Mouse (Mus musculus) granulocyte monocyte progenitor cell, adult 5-6 weeks (primary cell): ENCODE data around the gene Pbx2. TPM values are rescaled to one million over a fixed set of nuclear protein-coding genes. Genes with fewer than 3 reads are reported as not detected.

Experiments used
- ATAC-seq: replicated peaks from 2 replicates; pipeline ENCODE4 v1.8.0; 2016; ENCODE audit warnings: mild to moderate bottlenecking, moderate TSS enrichment, inconsistent platforms; ENCODE audit not compliant: poor library complexity, severe bottlenecking
- total RNA-seq, 2 experiments: library from RNA; stranded (forward) in 1 of 2; stranded (reverse) in 1 of 2; fragments of 200-712, 200-1000 nt in 1 of 2; fragments of >200 nt in 1 of 2; fragmentation: Nextera tagmentation in 1 of 2; gene quantifications; 2 replicates each; pipeline ENCODE4 v1.2.3; 2014 to 2017

Pbx2 gene
- total RNA-seq, 2 experiments from 2014 or later, result 21.1 to 34.4 TPM

DNA sequence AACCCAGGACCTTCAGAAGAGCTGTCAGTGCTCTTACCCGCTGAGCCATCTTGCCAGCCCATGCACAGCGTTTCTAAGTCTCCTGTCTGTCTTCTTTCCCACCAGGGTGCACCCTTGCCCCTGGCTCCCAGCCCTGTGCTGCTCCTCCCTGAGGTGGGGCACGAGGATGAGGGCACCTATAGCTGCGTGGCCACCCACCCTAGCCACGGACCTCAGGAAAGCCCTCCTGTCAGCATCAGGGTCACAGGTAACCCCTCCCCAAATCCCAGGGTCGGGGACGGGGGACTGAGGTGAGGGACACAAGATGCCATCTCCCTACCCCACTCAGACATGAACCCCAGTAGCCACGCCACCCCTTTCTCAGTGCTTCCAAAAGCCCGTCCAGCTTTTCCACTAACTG, 8.8 kb downstream of the Pbx2 start:
- no peak for ATAC-seq

DNA sequence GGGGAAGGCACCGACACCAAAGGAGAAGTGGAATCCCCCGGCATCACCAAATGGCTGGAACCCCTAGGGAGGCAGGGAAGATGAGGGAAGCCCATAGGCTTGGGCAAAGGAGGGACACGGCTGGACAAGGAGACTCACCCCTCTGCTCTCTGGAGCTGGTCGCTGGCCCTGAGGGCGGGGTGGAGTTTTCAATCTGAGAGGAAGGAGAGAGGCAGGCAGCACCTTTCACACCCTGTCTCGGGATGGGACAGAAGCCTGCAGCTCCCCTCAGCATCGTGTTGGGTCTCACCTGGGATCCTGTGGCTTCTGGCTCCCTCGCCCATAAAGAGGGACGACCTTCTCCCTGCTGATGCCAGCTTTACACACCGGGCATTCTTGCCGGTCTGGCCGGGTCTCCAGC, 10.7 kb downstream of the Pbx2 start:
- ATAC-seq, result no peak

DNA sequence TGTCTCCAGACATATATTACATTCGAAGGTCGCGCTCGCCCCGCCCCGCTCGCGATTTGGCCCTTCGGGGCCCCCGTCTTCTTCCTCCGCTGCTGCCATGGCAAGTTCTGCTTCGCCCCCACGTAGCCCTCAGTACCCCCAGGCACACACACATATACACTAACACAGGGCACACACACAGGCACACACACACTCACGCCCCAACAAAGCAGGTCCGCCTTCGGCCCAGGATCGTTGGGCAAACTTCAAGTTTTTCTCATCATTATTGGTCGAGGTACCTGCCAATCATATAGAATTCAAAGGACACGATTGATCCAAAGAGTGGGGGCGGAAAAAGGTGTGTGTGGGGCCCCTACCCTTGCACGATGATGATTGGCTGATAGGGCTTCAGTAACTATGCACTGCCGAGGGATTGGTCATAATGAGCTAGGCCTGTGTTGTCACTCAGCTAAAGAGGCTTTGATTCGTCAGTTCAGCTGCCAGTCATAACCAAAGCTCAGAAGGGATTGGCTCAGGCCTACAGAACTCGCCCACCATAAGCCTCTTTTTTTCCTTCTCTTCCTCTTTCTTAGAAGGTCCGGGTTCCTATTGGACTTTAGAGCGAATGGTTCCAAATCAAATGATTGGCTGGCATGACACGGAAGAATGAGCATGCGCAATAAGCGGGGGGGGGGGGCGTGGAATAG, 12.5 kb downstream of the Pbx2 start, which contains the start of gene Rnf5:
Gene Rnf5, minus strand, starts transcription at position 316 of the 686 bp plus-strand sequence.
- peak; percentile 72 for ATAC-seq

DNA sequence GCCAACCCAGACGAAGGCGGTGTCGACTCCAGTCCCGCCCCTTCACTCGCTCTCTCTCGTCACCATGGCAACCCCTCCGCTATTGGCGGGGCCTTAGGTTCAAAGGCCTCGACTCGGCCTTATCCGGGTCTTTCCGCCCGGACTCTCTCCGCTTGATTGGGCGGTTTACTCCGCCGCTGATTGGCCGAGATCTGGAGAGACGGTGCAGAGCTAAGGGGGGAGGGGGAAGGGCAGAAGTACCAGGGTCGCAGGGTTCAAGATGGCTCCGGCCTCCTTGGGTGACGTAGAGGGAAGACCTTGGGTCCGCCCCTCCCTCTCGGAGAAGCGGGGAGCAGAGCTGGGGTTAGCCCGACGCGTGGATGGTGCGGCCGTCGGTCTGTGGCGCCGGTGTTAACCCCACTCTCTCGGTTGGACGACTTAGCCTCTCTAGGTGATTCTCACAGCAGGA, 13.0 kb downstream of the Pbx2 start, which contains the start of gene Agpat1:
Gene Agpat1, plus strand, starts transcription at position 202 of the 448 bp plus-strand sequence.
- ATAC-seq, result peak; percentile 73

DNA sequence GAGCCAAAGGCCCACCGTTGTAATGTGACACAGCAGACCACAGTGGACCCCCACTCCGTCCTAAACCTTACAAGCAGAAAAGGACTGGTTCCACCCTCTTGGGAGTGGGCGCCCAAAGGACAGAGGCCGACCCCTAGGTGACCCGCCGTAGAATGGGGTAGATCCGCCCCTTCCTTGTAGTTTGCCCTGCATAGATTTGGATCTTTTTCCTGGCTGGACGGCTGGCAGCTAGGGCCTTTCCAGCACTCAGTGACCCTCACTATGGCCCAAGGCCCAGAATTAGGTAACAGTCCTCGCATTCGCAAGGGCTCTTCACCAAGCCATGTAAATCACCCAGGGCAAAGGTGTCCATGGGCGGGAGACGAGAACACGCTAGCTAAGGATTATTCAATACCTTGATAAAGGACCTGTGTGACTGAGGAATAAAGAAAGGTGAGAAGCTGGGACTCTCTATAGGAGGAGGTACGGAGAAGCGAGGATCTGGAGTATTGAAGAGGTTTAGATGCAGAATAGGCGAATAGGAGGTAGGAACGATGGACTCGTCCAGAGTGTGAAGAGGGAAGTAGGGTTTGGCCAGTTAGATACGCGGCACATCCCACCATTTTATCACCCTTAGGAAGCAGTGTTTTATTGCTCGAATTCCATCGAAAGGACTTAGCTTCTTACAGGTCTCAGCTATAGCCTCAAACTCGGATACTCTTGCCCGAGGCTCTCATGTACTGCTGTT, 13.6 kb downstream of the Pbx2 start:
- ATAC-seq, result no peak

DNA sequence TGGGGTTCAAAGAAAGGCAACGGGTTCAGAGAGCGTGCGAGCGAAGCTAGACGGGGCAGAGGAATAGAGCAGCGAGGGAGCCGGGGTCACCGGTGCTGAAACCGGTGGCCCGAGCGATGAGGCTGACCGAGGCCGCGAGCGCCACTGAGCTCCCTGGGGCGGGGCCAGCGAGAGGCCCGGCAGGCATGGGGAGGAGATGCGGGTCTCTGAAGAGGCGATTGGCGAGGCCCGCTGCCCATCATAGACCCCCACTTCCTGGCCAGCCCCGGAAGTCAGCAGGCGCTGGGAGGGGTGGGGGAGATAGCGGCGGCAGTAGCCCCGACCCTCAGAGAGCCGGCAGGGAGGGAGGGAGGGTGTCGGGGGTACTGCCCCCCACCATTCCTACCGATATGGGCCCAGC, 14.5 kb downstream of the Pbx2 start:
- peak; percentile 43 for ATAC-seq

DNA sequence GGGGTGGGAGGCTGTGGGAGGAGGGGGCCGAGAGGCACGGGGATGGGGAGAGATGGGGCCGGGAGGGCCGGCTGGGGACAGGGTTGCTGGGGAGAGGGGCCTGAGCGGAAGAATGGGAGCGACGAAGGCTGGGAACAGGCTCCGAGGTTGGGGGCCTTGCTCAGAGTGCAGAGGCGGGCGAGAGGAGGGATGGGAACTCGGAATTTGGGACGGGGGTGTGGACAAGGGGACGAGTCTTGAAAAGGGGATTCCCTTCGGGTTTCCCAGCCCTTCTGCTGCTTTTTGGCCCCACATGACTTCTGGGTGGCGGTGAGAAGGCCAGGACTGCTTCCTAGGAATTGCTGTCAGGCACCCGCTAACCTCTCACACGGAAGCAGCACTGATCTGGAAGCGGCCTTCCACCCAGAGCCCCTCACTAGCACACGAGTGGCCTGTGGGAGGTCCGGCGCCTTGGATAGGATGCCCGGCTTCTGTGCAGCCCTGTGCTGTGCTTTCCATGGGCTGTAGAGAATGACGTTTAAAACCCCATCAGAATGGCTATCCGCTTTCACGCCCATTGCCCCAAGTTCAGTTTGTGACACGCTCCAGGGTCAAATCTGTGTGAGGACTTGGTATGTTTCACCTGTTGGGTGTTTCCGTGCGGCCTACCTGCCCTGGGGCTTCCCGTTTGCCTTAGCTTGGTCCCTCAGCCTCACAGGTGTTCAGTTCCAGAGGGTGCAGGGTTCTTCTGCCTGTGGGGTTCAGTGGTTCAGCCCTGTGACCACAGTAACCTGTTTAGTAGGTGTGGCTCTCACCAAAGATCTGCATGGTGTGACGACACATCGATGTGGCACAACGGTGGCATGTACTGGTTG, 15.3 kb downstream of the Pbx2 start:
- ATAC-seq, result no peak

DNA sequence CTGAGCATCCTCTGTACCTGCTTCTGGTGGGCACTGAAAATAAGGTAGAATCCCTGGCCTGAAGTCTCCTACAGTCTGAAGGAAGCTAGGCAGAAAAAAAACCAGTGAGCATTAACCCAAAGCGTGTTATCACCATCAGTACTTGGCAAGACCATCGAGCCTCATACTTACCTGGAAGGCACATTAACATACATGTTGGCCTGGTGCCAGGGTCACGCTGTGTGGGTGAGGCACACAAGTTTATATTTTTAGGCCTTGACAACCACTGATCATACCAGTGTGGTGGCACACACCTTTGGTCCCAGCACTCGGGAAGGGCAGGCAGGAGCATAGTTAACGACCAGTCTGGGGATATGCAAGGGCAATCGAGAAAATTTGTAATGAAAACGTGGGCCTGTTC, 16.9 kb downstream of the Pbx2 start:
- ATAC-seq, result no peak

DNA sequence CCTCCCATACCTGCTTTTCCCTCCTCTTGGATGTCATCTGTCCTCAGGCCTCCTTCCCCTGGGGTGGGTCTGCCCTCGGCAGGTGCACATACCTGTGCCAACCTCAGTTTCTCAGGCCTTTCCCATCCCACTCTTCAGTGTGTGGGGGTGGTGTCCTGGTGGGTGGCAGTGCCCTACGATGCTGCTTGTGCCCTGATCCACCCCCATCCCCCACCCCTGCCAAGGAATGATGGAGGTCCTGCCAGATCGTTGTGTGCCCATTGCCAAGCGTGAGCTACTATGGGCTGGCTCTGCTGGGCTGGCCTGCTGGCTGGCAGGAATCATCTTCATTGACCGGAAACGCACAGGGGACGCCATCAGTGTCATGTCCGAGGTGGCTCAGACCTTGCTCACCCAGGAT, 20.0 kb downstream of the Pbx2 start:
- no peak for ATAC-seq

DNA sequence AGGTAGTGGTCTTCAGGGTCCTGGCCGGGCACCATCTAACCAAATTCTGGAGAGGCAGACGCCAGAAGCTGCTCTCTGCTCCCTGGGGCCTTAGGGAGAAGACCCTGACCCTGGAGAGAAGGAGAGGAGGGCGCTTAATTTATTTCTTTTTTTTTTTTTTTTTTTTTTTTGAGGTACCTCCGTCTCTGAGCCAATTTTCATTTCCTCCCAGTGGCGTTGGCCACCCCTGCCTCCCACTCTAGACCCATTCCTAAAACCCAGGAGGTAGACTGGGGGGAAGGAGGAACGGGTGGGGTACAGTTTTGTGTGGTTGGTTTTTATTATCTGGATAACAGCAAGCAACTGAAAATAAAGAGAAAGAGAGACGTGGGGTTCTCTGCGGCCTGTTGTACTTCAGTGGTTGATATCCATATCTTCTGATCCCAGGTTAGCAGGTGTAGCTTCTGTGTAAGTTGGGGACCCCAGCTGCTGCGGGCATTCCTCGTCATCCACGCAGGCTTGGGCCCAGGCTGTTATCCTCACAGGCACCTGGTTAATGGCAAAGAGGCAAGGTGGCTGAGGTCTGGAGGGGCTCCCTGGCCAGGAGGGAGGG, 22.1 kb downstream of the Pbx2 start:
- no peak for ATAC-seq

DNA sequence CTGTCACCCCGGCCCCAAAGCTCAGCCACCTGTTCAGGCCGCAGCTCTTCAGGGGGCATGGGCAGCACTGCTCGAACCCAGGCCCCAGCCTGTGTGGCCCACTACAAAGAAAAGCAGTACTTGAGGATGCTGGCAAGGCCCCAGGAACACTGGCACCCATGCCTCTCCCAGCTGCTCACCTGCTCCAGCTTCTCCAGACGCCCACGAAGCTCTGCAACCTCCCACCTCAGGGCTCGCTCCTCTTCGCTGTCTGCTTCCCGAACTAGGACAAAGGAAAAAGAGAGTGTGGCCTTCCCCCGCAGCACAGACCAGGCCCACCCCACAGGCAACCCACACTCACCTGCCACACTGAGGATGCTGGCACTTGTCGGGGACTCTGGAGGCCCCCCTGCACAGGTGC, 22.8 kb downstream of the Pbx2 start:
- ATAC-seq, result no peak

DNA sequence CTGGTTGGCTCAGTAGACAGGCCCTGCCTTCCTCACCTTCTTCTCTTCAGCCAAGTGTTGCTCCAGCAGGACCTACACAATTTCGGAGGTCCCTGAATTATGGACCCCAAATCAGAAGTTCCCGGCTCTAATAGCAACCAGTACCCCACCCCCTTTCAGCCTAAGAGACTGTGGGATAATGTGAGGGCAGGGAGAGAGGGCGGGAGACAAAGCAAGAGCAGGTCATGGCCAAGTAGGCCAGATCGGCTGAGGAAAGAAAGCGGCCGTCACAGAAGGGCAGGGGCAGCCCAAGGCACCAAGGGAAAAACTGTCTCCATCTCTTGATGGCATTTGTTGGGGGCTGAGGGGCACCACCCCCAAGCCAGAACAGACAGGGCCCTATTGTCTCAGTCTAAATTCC, 24.8 kb downstream of the Pbx2 start, which contains the start of gene Egfl8:
Gene Egfl8, minus strand, starts transcription at position 101 of the 400 bp plus-strand sequence.
- ATAC-seq, result no peak

DNA sequence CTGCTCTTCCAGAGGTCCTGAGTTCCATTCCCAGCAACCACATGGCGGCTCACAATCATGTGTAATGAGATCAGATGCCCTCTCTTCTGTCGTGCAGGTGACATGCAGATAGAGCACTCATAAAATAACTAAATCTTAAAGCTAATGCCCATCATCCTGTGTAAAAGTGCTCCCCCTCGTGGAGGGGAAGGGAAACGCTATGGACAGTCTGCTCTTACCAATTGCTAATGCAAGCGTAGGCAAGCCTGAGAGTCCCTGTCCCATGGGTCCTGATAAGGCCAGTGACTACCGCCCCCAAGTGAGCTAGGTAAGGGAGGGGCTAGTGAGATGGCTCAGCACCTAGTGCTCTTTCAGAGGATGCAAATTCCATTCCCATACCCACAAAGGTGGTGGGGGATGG, 27.9 kb downstream of the Pbx2 start:
- ATAC-seq, result peak; percentile 67

DNA sequence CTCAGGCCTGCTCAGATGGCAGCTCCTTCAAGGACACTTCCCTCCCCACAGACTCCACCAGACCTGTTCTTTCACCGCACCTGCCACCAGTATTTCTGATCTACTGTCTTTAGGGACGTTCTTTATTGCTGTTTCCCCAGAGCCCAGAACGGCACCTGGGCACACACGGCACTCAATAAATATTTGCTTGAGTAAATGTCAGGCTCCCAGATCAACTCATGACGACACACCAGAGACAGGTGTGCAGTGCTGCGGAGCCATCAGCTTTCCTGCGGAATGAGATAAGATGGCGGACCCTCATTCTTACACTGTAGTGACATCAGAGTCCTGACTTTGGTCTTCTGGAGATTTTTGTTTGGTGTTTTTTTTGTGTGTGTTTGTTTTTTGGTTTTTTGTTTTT, 29.9 kb downstream of the Pbx2 start:
- no peak for ATAC-seq

DNA sequence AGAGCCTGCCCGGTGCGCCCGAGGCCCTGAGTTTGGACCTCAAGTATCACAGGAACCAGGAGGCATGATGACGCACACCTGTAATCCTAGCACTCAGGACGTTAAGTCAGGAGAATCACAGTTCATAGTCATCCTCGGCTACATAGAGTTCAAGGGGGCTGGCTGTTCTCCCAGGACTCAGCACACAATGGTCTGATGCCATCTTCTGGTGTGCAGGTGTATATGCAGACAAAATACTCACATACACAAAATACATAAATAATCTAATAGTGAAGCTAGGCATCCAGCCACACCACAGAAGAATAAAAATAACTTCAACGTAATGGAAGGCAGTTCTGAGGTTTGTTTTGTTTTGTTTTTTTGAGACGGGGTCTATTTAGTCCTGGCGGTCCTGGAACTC, 32.1 kb downstream of the Pbx2 start:
- ATAC-seq, result no peak

DNA sequence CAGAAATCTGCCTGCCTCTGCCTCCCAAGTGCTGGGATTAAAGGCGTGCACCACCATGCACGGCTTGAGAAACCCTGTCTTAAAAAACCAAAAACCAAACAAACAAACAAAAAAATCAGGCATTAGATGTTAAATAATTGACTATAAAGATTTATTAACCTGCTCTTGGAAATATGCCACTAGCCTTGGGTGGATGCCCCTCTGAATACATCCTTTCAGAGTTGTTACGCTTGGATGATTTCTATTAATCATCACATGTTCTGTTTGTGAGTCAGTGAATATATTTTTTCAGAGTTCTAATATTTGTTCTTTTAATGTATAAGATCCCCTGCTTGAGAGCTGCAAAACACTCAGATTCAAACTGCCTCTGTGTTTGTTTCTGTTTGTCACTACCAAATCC, 33.9 kb downstream of the Pbx2 start:
- no peak for ATAC-seq

DNA sequence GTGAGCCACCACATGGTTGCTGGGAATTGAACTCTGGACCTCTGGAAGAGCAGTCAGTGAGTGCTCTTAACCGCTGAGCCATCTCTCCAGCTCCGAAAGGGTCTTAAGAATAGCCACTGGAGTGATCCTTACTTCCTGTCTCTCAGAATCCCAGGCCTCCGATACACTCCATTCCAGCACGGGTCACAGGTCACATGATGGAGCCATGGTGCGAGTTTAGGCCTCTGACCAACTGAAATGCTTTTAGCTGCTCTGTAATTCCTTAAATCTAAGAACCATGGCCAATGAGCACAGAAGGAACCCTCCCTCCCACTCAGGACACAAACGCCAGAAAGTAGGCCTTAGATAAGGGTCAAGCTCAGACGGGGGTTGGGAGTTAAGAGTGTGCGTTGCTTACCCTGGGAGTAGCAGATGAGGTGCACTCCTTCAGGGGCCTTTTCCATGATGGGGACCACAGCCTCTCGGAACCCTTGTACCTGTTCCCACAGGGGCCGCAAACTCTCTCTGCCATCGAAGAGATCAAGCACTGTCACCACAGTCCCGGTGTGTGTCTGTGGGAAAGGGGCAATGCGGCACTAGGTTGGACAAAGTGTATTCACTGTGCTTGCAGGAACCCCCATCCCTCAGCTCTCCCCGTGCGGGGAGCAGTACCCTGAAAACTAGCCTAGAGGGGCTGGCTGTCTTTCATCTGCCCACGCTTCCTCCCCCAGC, 35.2 kb downstream of the Pbx2 start:
- ATAC-seq, result no peak

DNA sequence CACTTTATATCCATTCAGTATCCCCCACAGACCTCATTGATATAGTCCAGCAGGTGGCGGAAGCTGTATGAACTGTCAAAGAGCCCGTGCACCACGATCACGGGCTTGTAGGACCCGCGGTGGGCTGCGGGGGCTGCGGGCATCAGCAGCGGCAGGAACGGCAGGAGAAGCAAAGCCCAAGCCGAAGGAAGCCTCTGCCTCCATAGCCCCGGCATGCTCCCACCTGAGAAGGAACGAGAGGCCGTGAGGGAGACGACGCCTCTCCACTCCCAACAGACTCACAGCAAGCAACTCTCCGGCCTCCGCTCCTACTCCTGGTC, 35.7 kb downstream of the Pbx2 start:
- ATAC-seq, result peak; percentile 55

DNA sequence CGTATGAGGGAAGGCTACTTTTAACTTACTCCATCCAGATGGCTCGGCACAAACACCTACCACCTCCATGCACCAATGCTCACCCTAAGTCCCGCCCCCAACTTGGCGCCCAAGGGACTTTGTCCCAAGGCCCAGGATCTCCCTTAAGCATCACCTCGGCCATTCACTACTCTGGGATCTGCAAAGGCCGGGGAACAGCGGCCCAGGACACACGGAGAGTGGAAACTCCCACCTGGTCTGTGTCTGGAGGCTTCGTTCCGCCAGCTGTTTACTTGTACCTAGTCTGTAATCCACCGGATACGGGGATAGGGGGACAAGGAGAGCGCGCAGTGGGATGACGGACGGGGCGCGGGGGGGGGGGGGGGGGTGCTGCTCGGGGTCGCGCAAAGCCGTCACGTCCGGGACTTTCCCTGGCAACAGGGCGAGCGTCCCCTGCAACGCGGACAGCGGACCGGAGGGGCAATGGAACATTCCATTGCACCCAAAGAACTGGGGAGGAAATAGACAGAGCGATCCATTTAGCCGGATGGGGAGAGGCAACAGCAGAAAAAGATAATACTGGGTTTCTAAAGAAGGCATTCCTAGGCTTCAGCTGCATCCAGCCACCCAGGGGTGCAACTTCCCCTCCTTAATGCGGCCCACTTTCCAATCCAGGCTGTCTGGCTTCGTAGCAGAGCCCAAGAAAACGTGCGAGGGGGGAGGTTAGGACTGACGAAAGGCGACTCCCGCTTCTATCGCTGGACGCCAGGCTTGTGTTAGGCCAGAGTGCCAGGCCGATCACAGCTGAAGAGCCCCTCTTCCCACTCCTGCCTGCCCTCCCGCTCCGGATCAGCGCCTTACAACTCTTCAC, 36.3 kb downstream of the Pbx2 start:
- peak; percentile 59 for ATAC-seq
